Mouse (Mus musculus) left cerebral cortex, adult 2 months (tissue): ENCODE measurements around the gene Ntsr2. TPM values are rescaled to one million over a fixed set of nuclear protein-coding genes. Genes with fewer than 3 reads are reported as not detected.

Experiments
- DNase-seq, 2 experiments: peaks; one replicate each; pipeline ENCODE4 v3.0.0; 2021 to 2022; ENCODE audit warnings: low spot score in 2 of 2, mixed read lengths in 1 of 2; ENCODE audit errors: extremely low spot score in 1 of 2
- H3K27ac ChIP-seq: fragments of 200-600 bp; 2 replicates; pipeline ENCODE4 v1.8.1; 2022
- H3K4me3 ChIP-seq: fragments of 200-600 bp; 2 replicates; pipeline ENCODE4 v1.8.1; 2022
- CTCF ChIP-seq: fragments of 200-600 bp; IDR thresholded peaks from 2 replicates; pipeline ENCODE4 v1.8.1; 2022; ENCODE audit warnings: antibody characterized with exemption, mild to moderate bottlenecking, moderate library complexity
- intact Hi-C: fragments of 180-260 bp; cut with DNase I; formaldehyde crosslinking; loops from one replicate; pipeline ENCODE4 v1.15.1; 2025
- long read RNA-seq, 2 experiments: library from polyadenylated mRNA; stranded (forward); transcript quantifications; one replicate each; pipeline ENCODE4 v2.0.0; 2021; ENCODE audit warnings: borderline mapping rate in 2 of 2
- total RNA-seq, 2 experiments: library from RNA; stranded (reverse); gene quantifications; 2 replicates each; pipeline ENCODE4 v1.2.3; 2021

Gene Ntsr2
- total RNA-seq: 100 to 1,000 TPM; 135 to 155 TPM
- long read RNA-seq, experiment 1, transcript Ntsr2-205 (3 exons, 2,757 nt): minor isoform, 25 of 197 reads
- long read RNA-seq, experiment 1, transcript Ntsr2-203 (4 exons, 1,028 nt): minor isoform, 10 of 197 reads
- long read RNA-seq, experiment 1, transcript Ntsr2-202 (4 exons, 846 nt): minor isoform, 24 of 197 reads
- long read RNA-seq, experiment 1, transcript Ntsr2-201 (4 exons, 1,524 nt): major isoform, 101 of 197 reads
- long read RNA-seq, experiment 1, partial matches to known transcripts: 12 of 197 reads
- long read RNA-seq, experiment 1, other reads (novel, unspliced or antisense): 25 of 197 reads
- long read RNA-seq, experiment 2, transcript Ntsr2-202 (4 exons, 846 nt): minor isoform, 19 of 170 reads
- long read RNA-seq, experiment 2, transcript Ntsr2-201 (4 exons, 1,524 nt): major isoform, 92 of 170 reads
- long read RNA-seq, experiment 2, transcript Ntsr2-203 (4 exons, 1,028 nt): minor isoform, 8 of 170 reads
- long read RNA-seq, experiment 2, transcript Ntsr2-205 (3 exons, 2,757 nt): minor isoform, 20 of 170 reads
- long read RNA-seq, experiment 2, partial matches to known transcripts: 8 of 170 reads
- long read RNA-seq, experiment 2, other reads (novel, unspliced or antisense): 23 of 170 reads

DNA sequence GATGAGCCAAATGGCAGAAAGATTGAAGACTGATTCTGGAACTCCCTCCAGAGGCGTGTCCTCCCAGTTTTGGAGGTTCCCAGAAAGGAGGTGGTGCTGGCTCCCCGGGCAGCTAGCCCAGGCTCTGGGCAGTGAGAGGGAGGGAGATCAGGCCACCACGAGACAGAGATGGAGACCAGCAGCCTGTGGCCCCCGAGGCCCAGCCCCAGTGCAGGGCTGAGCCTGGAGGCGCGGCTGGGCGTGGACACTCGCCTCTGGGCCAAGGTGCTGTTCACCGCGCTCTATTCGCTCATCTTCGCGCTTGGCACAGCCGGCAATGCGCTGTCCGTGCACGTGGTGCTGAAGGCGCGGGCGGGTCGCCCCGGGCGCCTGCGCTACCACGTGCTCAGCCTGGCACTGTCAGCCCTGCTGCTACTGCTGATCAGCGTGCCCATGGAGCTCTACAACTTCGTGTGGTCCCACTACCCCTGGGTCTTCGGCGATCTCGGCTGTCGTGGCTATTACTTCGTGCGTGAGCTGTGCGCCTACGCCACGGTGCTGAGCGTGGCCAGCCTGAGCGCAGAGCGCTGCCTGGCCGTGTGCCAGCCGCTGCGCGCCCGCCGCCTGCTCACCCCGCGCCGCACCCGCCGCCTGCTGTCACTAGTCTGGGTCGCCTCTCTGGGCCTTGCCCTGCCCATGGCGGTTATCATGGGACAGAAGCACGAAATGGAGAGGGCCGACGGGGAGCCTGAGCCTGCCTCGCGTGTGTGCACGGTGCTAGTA lies at the start of gene Ntsr2:
Ntsr2 (plus strand) TSS at position 51 of the 762 bp plus-strand sequence.
- H3K4me3 ChIP-seq: peak within 1 kb of the TSS; percentile 53
- H3K27ac ChIP-seq: peak within 1 kb of the TSS; percentile 51
- peak; percentile 69 to 74 for DNase-seq
- no peak for TF ChIP-seq CTCF
- intact Hi-C loops: no loop called here

DNA sequence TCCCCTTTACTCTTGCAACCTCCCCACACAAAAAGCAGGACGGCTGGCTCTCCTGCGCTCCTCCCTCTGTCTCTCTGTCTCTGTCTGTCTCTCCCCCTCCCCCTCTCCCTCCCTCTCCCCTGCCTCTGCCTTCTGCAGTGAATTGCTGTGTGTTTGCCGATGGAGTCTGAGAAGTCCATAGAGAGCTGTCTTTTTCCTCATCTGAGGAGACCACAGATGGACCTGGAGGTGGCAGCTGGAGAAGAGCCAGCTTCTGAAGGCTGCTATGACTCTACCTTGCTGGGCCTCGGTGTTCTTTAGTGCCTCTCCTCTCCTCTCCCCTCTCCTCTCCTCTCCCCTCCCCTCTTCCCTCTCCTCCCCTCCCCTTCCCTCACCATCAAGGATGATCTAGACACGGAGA lies 47.6 kb upstream of the Ntsr2 start:
- no peak overlapping the region for H3K4me3 ChIP-seq
- DNase-seq: peak in 1 of 2 experiments; percentile 52
- no peak for TF ChIP-seq CTCF
- intact Hi-C loops: no loop called here
- no peak overlapping the region for H3K27ac ChIP-seq

DNA sequence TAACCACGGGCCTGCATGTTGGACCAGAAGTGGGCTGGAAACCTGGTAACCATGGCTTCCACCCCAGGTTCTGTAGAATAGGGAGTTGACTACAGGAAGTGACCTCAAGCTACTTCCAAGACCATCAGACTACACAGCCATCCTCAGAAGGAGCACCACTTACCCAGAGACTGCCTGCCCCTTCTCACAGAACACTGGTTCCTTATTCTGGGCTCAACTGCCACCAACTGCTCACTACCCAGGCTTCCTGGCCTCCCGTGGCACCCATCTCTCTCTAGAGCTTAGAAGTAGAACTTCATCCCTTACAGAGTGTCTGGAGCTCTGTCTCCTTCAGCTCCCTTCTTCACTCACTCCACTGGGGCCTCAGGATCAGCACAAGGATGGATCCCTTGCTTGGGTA lies 42.2 kb upstream of the Ntsr2 start, which contains the start of gene Lpin1:
Lpin1 (minus strand) TSS at position 31 of the 400 bp plus-strand sequence.
- Histone ChIP-seq H3K27ac (no peak within 1 kb of the TSS), H3K4me3 (no peak within 1 kb of the TSS)
- no peak for DNase-seq
- intact Hi-C loops: no loop called here
- TF ChIP-seq CTCF: no peak

DNA sequence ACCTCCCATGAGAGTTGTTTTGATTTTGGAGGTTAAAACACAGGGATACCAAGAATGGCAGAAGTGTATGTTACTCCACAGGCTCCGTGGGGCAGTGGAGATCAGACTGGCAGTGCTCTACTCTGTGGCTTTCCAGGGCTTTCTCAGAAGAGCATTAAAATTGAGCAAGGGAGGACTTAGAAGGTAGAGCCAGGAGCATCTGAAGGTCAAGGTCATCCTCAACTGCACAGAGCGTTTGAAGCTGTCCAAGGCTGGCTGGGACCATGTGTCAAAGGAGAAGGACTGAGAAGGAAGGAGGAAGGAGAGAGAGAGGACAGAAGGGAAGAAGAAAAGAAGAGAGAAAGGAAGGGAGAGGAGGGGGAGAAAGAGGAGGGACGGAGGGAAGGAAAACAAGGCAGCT lies 38.6 kb upstream of the Ntsr2 start:
- Histone ChIP-seq H3K4me3 (no peak overlapping the region), H3K27ac (no peak overlapping the region)
- DNase-seq: no peak
- intact Hi-C loops: no loop called here
- TF ChIP-seq CTCF: no peak

DNA sequence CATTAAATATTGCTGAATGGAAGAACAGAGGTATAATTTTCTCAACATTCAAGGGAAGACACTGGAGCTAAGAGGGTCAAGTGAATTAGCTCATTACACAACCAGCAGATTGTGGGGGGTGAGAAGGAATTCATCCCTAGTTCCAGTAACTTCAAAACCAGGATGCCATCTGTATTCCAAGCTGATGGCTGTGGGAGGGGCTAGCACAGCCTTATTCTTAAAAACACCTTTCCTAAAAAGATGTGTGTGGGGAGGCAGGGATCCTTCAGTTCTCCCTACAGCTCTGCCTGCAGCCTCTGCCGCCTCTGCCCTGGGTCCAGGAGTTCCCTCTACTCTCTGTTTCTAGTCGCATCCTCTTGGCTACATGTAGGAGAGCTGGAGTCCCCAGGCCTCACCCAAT lies 37.4 kb upstream of the Ntsr2 start:
- no peak for TF ChIP-seq CTCF
- Histone ChIP-seq H3K4me3 (no peak overlapping the region), H3K27ac (no peak overlapping the region)
- DNase-seq: no peak
- intact Hi-C loops: loop anchor here (1.0 kb wide), 1 partner anchor 12 kb away; no protein-coding TSS in a partner anchor

DNA sequence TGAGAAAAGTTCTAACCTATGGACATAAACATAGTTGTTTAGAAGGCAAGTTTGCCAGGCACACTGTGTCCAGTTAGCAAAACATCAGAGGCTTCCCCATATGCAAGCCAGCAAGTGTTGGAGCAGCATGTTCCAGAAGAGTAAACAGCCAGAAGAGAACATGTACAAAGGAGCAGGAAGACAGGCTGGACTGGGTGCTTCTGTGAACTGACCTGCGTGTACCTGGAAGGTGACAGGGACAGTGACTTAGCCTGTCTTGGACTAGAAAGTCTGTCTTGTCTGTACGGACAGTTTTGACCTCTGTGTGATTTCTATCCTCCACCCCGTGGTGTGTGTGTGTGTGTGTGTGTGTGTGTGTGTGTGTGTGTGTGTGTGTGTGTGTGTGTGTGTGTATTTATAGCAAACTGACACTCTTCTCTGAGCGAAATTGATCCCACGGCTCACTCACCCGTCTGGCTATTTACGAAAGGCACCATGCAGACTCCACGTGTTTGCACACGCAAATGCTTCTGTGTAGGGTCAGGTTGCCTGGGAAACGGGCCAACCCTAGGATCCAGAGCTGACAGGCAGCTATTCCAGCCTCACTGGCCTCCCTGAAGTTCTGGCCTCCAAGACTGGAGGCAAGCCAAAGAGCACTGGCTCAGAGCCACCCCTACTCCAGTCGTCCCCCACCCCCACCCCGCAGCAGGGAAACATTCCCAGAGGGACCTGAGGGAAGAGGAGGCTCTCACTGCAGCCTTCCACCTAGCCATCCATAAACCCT lies 34.5 kb upstream of the Ntsr2 start:
- peak; percentile 48 to 55 for DNase-seq
- no peak overlapping the region for H3K27ac ChIP-seq
- no peak for TF ChIP-seq CTCF
- H3K4me3 ChIP-seq: no peak overlapping the region
- intact Hi-C loops: no loop called here

DNA sequence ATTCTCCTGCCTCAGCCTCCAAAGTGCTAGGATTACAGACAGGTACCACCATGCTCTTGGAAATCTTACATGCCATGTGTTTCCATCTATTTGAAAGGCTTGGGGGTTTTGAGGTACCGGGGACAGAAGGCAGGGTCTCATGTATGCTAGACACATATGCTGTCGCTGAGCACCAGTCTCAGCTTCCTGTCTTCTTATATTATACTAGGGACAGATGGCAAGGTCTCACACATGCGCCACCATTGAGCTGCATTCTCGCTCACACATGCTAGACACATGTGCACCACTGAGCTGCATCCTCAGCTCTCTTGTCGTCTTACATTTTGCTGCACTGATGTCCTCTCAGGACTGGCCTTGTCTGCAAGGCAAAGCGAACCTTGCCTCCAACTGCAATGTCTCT lies 33.7 kb upstream of the Ntsr2 start:
- no peak for DNase-seq
- TF ChIP-seq CTCF: no peak
- no peak overlapping the region for H3K27ac ChIP-seq
- intact Hi-C loops: no loop called here
- no peak overlapping the region for H3K4me3 ChIP-seq

DNA sequence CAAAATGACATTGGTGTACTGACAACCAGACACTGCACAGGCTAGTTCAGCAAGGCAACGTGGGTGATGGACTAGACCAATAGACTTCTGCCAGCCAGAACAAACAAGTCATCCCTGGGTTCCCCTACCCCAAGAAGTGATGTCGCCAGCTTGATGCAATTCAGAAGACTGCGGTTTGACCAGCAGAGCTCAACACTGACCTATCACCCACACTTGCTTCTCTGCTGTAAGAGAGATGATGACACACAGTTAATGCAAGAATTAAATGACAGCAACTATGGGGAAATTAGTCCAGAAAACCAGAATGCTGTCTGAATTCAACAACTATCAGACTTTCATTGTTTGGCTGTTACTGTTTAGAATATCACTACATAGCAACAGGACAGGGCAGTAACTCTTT lies 33.0 kb upstream of the Ntsr2 start:
- DNase-seq: no peak
- TF ChIP-seq CTCF: no peak
- no peak overlapping the region for H3K4me3 ChIP-seq
- intact Hi-C loops: no loop called here
- H3K27ac ChIP-seq: no peak overlapping the region

DNA sequence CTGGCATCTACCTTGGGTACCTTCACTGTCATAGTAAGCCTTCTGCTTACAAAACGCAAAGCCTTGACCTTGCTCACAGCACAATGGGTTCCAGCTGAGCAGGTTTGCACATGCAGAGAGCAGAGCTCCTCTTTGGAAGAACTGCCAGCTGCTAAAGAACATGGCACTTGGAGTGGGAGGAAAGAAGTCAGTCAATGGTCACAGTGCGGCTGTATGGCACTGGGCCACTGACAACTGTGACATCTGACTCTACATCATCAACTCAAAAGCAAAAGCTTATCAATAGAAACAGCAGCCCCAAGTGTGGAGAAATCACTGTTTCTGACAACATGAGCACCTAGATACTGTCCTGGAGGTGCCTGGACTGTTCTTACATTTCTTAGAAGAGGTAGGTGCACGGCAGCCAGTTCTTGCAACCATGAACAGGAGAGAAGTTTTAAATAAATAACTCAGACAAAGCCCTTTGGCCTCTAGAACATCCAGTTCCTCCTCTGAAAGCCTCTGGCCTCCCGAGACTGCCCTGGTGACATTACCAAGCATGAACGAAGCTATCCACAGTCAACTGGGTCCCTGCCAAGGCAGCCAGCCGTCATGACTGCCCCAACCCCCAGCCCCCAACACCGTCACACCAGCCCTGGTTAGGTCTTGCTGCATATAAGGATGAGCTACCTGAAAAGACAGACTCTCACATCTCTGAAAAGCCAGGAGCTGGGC lies 22.9 kb upstream of the Ntsr2 start:
- H3K4me3 ChIP-seq: no peak overlapping the region
- no peak overlapping the region for H3K27ac ChIP-seq
- no peak for DNase-seq
- intact Hi-C loops: loop anchor here (10.0 kb wide), 1 partner anchor 1096 kb away; no protein-coding TSS in a partner anchor
- no peak for TF ChIP-seq CTCF

DNA sequence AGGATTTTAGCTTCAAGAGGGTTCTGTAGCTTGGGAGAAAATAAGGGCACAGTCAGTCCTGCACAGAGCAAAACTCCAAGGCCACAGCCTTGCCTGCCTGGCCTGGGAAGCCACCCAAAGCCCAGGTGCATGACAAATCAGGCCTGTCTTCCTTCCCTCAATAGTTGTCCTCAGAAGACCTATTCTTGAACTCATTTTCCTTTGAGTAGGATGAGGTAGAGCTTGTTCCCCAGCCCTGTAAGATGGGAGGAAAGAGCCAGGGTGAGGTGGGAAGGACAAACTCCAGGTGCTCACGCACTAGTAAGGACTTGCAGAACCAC lies 22.4 kb upstream of the Ntsr2 start:
- Histone ChIP-seq H3K27ac (no peak overlapping the region), H3K4me3 (no peak overlapping the region)
- intact Hi-C loops: loop anchor here (10.0 kb wide), 1 partner anchor 1096 kb away; no protein-coding TSS in a partner anchor
- TF ChIP-seq CTCF: no peak
- no peak for DNase-seq

DNA sequence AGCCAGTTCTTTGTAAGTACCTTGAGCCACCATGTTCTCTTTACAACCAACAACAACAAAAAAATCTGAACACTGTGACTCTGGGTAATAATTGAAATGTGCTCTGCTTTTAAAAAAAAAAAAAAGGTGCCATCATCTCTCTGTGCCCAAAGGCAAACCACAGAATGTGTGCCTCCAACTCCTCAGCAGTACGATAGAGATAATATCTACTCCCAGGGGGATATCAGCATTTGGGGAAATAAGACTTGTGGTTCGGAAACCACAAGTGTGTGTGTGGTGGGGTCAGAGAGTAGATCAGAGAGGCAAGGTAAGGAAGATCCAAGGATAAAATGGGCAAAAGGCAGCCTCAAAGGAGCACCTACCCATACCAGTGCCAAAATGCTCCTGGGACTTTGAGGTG lies 21.8 kb upstream of the Ntsr2 start:
- Histone ChIP-seq H3K4me3 (no peak overlapping the region), H3K27ac (no peak overlapping the region)
- TF ChIP-seq CTCF: no peak
- no peak for DNase-seq
- intact Hi-C loops: loop anchor here (10.0 kb wide), 1 partner anchor 1097 kb away; no protein-coding TSS in a partner anchor
